8 mouse cellular contexts compared by ENCODE assay signal in genomic region chr2:30495000-30495908, GRCm38 (mm10). TPM values are rescaled to one million over a fixed set of nuclear protein-coding genes. Genes with fewer than 3 reads are reported as not detected.
DNase-seq lines count a peak whose midpoint lies in the region; ATAC-seq lines count a peak whose summit lies in the region.

No protein-coding gene starts in this region.

- H3K27me3 ChIP-seq in heart, embryonic 13.5 days (replicated peaks): no peaks in the 10 kb centered on the region
- H3K27me3 ChIP-seq in embryonic facial prominence, embryonic 13.5 days: no peaks in the 10 kb centered on the region
- H3K27me3 ChIP-seq in hindbrain, embryonic 16.5 days (replicated peaks; ENCODE audit: control insufficient read depth, insufficient read depth, low read length): no peaks in the 10 kb centered on the region
- H3K27me3 ChIP-seq in midbrain, embryonic 12.5 days: no peaks in the 10 kb centered on the region

- H3K4me1 ChIP-seq in heart, embryonic 13.5 days: peaks cover 13% of the 10 kb centered on the region
- peaks cover 13% of the 10 kb centered on the region for H3K4me1 ChIP-seq in embryonic facial prominence, embryonic 13.5 days
- peaks cover 4% of the 10 kb centered on the region for H3K4me1 ChIP-seq in hindbrain, embryonic 16.5 days (ENCODE audit: control insufficient read depth, insufficient read depth, low read depth, low read length)
- H3K4me1 ChIP-seq in midbrain, embryonic 12.5 days: peaks cover 8% of the 10 kb centered on the region

- peak overlapping the region; percentile 45; the same call in 1 of the 2 replicates for H3K4me3 ChIP-seq in heart, embryonic 13.5 days
- H3K4me3 ChIP-seq in embryonic facial prominence, embryonic 13.5 days: peak overlapping the region; percentile 31
- no peak overlapping the region; the same call in 1 of the 2 replicates for H3K4me3 ChIP-seq in hindbrain, embryonic 16.5 days (ENCODE audit: low read length)
- peak overlapping the region; percentile 38; the same call in 1 of the 2 replicates for H3K4me3 ChIP-seq in midbrain, embryonic 12.5 days

- H3K9ac ChIP-seq in heart, embryonic 13.5 days: 0 out of 2 replicates have a peak overlapping the region, but pooled peaks have one; percentile 33
- no peak overlapping the region for H3K9ac ChIP-seq in embryonic facial prominence, embryonic 13.5 days
- no peak overlapping the region; the same call in 1 of the 2 replicates for H3K9ac ChIP-seq in hindbrain, embryonic 16.5 days (ENCODE audit: low read depth, low read length)
- no peak overlapping the region for H3K9ac ChIP-seq in midbrain, embryonic 12.5 days (replicated peaks)

- H3K36me3 ChIP-seq in heart, embryonic 13.5 days: no peaks in the 10 kb centered on the region
- H3K36me3 ChIP-seq in embryonic facial prominence, embryonic 13.5 days: no peaks in the 10 kb centered on the region
- H3K36me3 ChIP-seq in hindbrain, embryonic 16.5 days (ENCODE audit: control insufficient read depth, insufficient read depth, low read length): no peaks in the 10 kb centered on the region
- no peaks in the 10 kb centered on the region for H3K36me3 ChIP-seq in midbrain, embryonic 12.5 days

- peak overlapping the region; percentile 64 for H3K4me2 ChIP-seq in heart, embryonic 13.5 days
- H3K4me2 ChIP-seq in embryonic facial prominence, embryonic 13.5 days: peak overlapping the region; percentile 58
- peak overlapping the region; percentile 69 for H3K4me2 ChIP-seq in hindbrain, embryonic 16.5 days (ENCODE audit: low read length)
- H3K4me2 ChIP-seq in midbrain, embryonic 12.5 days (replicated peaks): peak overlapping the region; percentile 58

- DNase-seq in heart, postnatal 10 days: no peak
- DNase-seq in layer of hippocampus, adult 11-12 months (ENCODE audit: low spot score): no peak
- no peak for DNase-seq in thymus, postnatal 4 days
- no peak for DNase-seq in gastrocnemius, adult 8-10 months (ENCODE audit: low spot score in 2 of 2)

- ATAC-seq in heart, embryonic 13.5 days (ENCODE audit: extremely low read depth, insufficient number of reproducible peaks, low FRiP score, low TSS enrichment): no peak
- ATAC-seq in embryonic facial prominence, embryonic 13.5 days (ENCODE audit: insufficient number of reproducible peaks, insufficient read depth, low FRiP score, low TSS enrichment, low read depth): peak; percentile 33; the same call in 1 of the 2 replicates
- peak; percentile 41; the same call in 1 of the 2 replicates for ATAC-seq in hindbrain, embryonic 16.5 days
- ATAC-seq in midbrain, embryonic 12.5 days (ENCODE audit: low FRiP score, low read depth): peak; percentile 32; the same call in 1 of the 2 replicates

- no peak overlapping the region for H3K27ac ChIP-seq in heart, embryonic 13.5 days (replicated peaks)
- 0 out of 2 replicates have a peak overlapping the region, but pooled peaks have one; percentile 44 for H3K27ac ChIP-seq in embryonic facial prominence, embryonic 13.5 days
- H3K27ac ChIP-seq in hindbrain, embryonic 16.5 days (ENCODE audit: low read depth, low read length): 0 out of 2 replicates have a peak overlapping the region, but pooled peaks have one; percentile 65
- H3K27ac ChIP-seq in midbrain, embryonic 12.5 days (replicated peaks): no peak overlapping the region

- H3K9me3 ChIP-seq in heart, embryonic 13.5 days: no peaks in the 10 kb centered on the region
- H3K9me3 ChIP-seq in embryonic facial prominence, embryonic 13.5 days: no peaks in the 10 kb centered on the region
- H3K9me3 ChIP-seq in hindbrain, embryonic 16.5 days (ENCODE audit: control insufficient read depth, low read length): no peaks in the 10 kb centered on the region
- no peaks in the 10 kb centered on the region for H3K9me3 ChIP-seq in midbrain, embryonic 12.5 days

- intact Hi-C loops in heart, postnatal 10 days (cut with DNase I): loop anchor here (5.0 kb wide), 1 partner anchor 47 kb away; no protein-coding TSS in a partner anchor

- WGBS in heart, embryonic 13.5 days: 77% methylated on average over 8 of the region's 8 CpGs
- WGBS in embryonic facial prominence, embryonic 13.5 days: 78% methylated on average over 8 of the region's 8 CpGs
- 74% methylated on average over 7 of the region's 8 CpGs for WGBS in hindbrain, embryonic 16.5 days
- WGBS in midbrain, embryonic 12.5 days: 79% methylated on average over 8 of the region's 8 CpGs

RNA-seq across cellular contexts. Expression of gene Ier5l, which starts 21.2 kb away (rescaled TPM):
- 0.96 and 1.0 TPM in 2 replicates for polyA plus RNA-seq in heart, embryonic 13.5 days (2015; fragmentation: Nextera tagmentation; extraction: Ambion mirVana)
- 10 to 100 TPM in 1 of 2 experiments, 1 to 10 TPM in 1; 9.5 to 12.2 TPM for total RNA-seq in heart, postnatal 10 days (2021)
- 3.5 and 4.0 TPM in 2 replicates for polyA plus RNA-seq in embryonic facial prominence, embryonic 13.5 days (2015; fragmentation: Nextera tagmentation; extraction: Ambion mirVana)
- 1.2 and 1.4 TPM in 2 replicates for polyA plus RNA-seq in hindbrain, embryonic 16.5 days (2015; fragmentation: Nextera tagmentation; extraction: Ambion mirVana)
- polyA plus RNA-seq in midbrain, embryonic 12.5 days (2016; fragmentation: Nextera tagmentation; extraction: Ambion mirVana): 2.7 and 3.4 TPM in 2 replicates
- total RNA-seq in gastrocnemius, adult 8-10 months (2022): 1 to 10 TPM in 3 of 4 experiments, under 1 TPM in 1; 0.96 to 1.7 (median 1.4) TPM

Comparison
In these comparisons a context has a peak if more than half of its experiments do, and no peak if none do; other contexts are left out.
1. H3K27ac ChIP-seq: peak in embryonic facial prominence, embryonic 13.5 days (single experiment) and hindbrain, embryonic 16.5 days (single experiment); none in heart, embryonic 13.5 days (single experiment) and midbrain, embryonic 12.5 days (single experiment).
2. Peak in every context shown above with its lines, with median percentiles within 50 percentile points of each other: H3K4me2 ChIP-seq.